Mouse (Mus musculus) cerebellum, adult (tissue): ENCODE data around the gene Scrt2.

Experiments
- ATAC-seq: cut with Nextera tagmentation; 2 replicates; pipeline ENCODE4 v1.9.2; 2017; ENCODE audit warnings: mild to moderate bottlenecking, moderate library complexity, mixed read lengths; ENCODE audit not compliant: insufficient number of reproducible peaks, low FRiP score, low TSS enrichment

The Scrt2 gene

GRCm38 (mm10) chr2:152105318-152106224 lies 24.2 kb downstream of the Scrt2 start, which contains the start of gene Srxn1:
Gene Srxn1 (plus strand): TSS chr2:152105516.
- peak; percentile 89 for ATAC-seq

- ATAC-seq = no peak
Measured at GRCm38 (mm10) chr2:152106225-152106595, 24.9 kb downstream of the Scrt2 start.

- no peak for ATAC-seq
Measured at GRCm38 (mm10) chr2:152106597-152106996, 25.3 kb downstream of the Scrt2 start.

DNA sequence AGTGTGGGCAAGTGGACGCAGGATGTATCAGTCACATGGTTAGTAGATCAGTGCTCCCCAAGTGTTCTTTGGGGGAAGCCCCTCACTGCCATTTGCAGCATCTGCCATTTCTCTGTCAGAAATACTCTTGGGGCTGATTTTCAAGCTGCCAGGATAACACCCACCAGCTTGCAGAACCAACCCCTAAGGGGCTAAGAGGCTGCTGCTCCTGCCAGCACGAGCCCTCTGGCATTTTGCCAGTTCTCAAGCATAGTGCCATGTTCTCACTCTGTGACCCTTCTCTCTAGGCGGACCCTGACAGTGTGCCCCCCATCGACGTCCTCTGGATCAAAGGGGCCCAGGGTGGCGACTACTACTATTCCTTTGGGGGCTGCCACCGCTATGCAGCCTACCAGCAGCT lies 27.4 kb downstream of the Scrt2 start:
- no peak for ATAC-seq

DNA sequence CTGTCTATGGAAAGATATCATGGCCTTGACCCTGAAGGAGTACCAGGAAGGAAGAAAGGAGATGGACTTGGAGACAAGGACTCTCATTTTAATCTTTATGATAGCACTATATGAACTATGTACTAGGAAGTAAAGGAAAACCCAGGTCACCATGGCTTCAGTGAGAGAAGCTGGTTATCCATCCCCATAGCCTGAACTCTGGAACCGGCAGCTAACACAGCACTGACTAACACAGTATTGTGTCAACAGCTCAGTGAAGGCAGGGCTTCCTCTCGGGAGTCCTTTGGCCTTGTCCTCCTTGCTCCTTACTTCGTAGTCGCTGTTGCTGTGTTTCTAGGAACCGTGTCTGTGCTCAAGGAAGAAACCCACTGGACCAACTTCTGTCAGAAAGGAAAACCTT lies 28.1 kb downstream of the Scrt2 start:
- no peak for ATAC-seq

GRCm38 (mm10) chr2:152111311-152111710 lies 30.0 kb downstream of the Scrt2 start:
- ATAC-seq = no peak

DNA sequence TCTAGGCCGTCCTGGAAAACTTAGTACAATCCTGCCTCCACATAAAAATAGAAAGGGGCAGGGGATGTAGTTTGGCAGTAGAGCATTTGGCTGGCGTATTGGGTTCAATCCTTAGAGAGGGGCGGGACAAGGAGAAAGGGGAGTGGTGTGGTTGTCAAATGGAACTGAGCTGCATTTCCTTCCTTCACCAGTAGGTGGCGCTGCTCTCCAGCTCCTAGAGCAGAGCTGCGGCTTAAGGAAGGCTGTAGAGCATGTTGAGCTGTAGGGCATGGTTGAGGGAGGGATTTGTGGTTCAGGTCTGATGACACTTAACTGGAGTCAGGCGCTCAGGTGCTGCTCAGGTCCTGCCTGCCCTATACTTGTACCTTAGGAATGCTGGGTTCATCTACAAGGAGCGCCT lies 30.6 kb downstream of the Scrt2 start:
- ATAC-seq = peak; percentile 70

- ATAC-seq = no peak
Measured at GRCm38 (mm10) chr2:152112490-152112889, 31.2 kb downstream of the Scrt2 start.

DNA sequence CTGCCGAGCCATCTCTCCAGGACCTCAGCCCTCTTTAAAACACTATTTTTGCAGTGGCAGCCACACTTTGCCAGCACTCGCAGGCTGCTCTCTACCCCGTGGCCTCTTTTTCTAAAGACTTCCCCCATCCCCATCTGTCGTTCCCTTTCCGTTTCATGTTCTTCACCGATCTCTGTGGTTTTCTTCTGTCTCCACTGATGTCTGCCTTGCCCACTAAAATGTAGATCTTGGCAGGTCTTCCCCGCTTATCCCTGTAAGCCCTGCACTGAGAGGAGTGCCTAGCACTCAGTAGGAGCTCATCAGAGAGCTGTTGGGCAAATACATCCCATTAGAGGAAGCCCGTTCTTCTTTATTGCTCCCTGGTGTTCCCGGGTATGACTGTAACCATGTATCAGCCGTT lies 31.6 kb downstream of the Scrt2 start:
- ATAC-seq = no peak

DNA sequence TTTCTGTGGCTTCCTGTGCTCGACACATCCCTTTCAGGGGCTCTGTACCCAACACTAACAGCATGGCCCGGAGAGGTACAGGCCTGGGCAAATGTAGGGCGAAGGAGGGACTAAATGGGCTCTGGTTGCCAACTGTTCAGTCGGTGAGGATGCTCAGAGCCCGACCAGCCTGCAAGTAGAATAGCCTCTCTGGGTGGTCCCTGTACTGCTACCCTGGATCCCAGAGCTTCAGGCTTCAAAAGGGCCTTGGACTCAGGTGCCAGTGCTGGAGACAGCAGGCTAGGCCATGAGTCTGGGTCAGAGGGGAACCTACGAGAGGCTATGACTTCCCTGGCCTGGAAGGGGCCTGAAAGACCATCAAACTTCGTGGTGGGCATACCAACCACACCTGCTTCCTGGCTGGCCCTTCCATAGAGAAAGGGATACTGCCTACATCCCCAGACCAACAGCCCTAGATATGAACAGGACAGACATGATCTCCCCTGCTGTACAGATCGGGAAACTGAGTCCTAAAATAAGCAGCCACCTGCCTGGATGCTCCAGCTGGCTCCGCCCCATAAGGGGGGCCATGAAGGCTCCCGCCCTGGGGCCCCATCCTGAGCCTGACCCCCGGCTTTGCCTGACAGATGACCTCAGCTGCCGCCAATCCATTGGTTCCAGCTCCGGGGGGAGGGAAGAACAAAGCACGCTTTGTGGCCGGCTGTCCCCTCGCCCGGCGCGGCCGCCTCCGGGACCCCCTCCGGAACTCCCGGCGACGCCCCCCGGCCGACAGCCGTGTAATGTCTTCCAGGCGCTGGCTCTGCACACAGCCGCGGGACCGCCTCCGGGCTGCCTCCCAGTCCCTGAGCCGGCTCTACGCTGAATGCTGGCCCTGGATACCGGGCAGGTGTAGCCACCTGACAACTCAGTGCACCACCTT lies 33.0 kb downstream of the Scrt2 start:
- ATAC-seq = no peak

DNA sequence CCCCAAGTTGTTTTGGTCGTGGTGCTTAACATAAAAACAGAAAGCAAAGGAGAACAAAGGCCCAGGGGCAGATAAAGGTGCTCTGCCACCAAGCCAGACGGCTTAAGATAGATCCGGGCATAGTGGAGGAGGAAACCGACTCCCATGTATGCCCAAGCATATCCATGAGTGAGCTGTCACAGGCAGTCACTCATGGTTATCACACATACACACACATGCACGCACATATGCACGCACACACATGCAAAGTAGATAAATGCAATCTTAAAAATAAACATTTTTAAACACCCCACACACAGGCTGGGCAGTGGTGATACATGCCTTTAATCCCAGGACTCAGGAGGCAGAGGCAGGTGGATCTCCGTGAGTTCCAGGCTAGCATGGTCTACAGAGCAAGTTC lies 36.4 kb downstream of the Scrt2 start:
- ATAC-seq = no peak

DNA sequence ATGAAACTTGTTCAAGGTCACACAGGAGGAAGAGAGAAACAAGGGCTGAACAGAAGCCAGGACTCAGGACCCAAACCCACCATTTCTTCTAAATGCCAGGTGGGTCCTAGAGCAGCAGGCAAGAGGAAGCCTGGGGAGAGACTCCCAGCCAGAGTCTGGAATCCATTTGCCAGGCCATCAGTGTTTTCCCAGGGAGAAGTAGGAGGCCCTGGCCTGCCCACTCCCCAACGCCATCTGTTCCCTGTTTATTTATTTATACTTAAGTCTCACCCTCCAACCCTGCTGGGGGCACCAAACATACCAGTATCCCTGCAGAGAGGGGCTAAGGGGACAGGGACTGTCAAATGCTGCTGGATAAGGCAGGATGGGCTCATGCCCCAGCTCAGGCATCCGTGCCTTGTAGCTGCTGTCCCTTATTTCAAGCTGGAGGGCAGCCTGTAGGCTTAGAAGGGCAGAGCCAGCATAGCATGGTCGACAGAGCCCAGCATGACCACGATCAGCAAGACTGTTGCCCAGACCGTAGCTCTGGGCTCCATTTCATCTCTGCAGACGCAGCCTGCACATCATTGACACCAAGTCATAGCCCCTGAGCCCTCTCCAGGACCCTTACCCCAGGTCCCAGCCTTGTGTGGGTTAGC lies 38.0 kb downstream of the Scrt2 start:
- ATAC-seq = no peak

GRCm38 (mm10) chr2:152122896-152123295 lies 41.6 kb downstream of the Scrt2 start:
- no peak for ATAC-seq

DNA sequence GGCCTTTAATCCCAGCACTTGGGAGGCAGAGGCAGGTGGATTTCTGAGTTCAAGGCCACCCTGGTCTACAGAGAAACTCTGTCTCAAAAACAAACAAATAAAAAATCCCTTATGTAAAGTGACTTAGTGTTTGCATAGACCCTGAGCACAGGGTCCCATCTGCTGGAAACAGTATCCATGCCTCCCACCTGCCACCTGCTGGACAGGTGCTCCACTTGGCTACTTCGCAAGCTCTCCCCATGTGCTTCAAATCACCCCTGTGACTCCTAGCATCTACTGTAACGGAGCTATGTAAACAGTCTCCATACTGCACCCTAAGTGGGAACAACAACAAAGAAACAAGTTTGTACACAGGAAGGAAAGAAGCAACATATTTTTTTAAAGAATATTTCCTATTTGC lies 47.3 kb downstream of the Scrt2 start:
- ATAC-seq = no peak

DNA sequence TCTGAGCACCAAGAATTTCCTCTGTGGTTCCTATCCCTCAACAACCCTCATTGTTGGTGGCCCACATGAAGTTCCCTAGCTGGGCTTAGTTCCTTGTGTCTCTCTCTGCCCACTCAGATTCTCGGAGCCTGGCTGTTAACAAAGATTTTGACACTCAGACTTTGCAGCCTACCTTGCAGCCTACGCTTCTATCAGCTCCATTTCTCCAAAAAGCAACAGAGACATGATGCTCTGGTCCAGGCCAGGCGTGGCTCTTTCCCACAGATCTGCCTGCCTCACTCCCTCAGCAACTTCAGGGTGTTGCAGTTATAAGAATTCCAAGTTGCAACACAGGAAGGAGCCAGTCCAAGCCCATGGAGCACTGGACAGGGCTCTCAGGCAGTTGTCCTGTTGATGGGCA lies 48.4 kb downstream of the Scrt2 start:
- no peak for ATAC-seq

DNA sequence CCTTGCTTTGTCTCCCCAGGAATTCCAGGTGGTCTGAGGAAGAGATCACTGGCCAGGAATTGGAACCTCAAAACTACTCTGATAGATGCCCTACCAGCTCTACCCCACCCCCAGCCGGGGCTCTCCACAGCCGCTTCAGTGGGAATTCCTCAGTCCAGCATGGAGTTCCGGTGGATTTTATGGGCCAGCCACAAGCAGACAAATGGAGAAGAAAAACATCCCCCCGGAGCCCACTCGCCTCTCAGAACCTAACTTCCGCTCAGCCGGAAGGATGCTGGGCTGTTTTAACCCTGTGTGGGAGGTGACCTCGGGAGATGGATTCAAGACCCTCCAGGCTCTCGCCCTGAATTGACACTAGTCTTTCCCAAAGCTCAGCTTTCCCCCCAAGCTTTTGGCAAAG lies 50.7 kb downstream of the Scrt2 start:
- ATAC-seq = no peak

- ATAC-seq = no peak
Measured at GRCm38 (mm10) chr2:152132691-152133090, 51.4 kb downstream of the Scrt2 start.

GRCm38 (mm10) chr2:152139191-152139987 lies 58.1 kb downstream of the Scrt2 start:
- ATAC-seq = no peak

- ATAC-seq = no peak
Measured at GRCm38 (mm10) chr2:152140941-152141340, 59.6 kb downstream of the Scrt2 start.

DNA sequence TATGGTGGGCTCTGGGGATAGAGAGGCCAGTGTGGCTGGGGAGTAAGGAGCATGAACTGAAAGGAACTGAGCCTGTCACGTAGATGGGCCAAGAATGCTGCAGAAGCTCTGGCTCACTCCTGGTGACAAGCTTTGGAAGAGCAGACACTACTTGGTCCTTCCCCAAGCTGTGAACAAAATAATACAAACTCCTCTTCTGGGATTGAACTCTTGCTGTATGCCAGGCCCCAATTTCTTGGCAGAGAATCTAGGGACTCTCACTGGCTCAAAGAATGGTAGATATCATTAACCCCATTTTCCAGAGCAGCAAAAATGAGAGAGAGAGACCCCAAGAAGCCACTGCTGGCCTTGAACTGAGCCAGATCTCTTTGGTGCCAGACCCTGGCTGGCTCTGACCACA lies 60.2 kb downstream of the Scrt2 start:
- ATAC-seq = no peak
